Mouse (Mus musculus): ENCODE measurements around the gene Efna5.

DNA sequence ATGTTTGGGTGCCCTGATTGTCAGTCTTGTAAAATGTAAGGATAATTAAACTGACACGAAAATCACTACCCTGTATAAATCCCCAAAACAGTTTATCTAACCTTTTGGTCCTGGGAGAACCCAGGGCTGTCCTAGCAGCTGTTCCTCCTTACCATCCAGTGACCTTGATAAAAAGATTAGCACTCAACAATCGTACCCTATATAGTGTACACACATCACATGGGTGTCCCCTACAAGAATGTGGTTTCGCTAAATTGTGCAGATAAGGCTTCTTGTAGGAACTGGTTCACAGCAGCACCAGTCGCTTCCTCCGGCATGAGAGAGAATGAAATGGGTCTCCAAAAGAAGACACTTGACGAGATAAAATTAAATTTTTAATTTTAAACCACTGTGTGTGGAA, 53.6 kb downstream of the Efna5 start:
- TF ChIP-seq POLR2A (IDR thresholded peaks at IDR 0.05; ENCODE audit: insufficient read depth, low read length) (no peak), EP300 (IDR thresholded peaks at IDR 0.05; ENCODE audit: insufficient read depth, low read depth, low read length) (no peak), CTCF (IDR thresholded peaks at IDR 0.05; ENCODE audit: low read depth, low read length) (no peak)
